Comparison of ENCODE assay signal across 22 mouse cellular contexts in genomic region chr7:130091942-130092341, GRCm38 (mm10).
A peak's percentile ranks its signal among the peaks of the same experiment; 100 is the strongest.
DNase-seq lines count a peak whose midpoint lies in the region; ATAC-seq and TF ChIP-seq lines count a peak whose summit lies in the region.
"Had no signal": no experiment of that assay in that cellular context is flagged by ENCODE, and none has a peak within 500 bp of the region (broad histone marks: within the 10 kb centered on the region; RNA-seq: fewer than 3 reads in every experiment).

No protein-coding gene starts in this region.

- DNase-seq in hindbrain, embryonic 11.5 days (ENCODE audit: low spot score) = peak; percentile 10
- DNase-seq in midbrain, postnatal 0 days (ENCODE audit: low spot score) = peak; percentile 7
- DNase-seq in frontal cortex, postnatal 14 days (ENCODE audit: low spot score in 2 of 2) = no peak
- no peak for DNase-seq in neural tube, embryonic 10.5 days (ENCODE audit: extremely low spot score, low spot score)
- DNase-seq: adrenal gland, adult 2 months; cerebellum, adult 11-12 months; cerebellum, postnatal 14 days; gastrocnemius, postnatal 14 days; heart, adult 11 months; kidney, adult 2 months; left cerebral cortex, postnatal 4 days; lung, embryonic 14.5 days; thymus, postnatal 25 days had no signal

- H3K4me3 ChIP-seq in hindbrain, embryonic 11.5 days (ENCODE audit: low read depth, low read length) = no peak overlapping the region
- H3K4me3 ChIP-seq in hindbrain, embryonic 12.5 days = no peak overlapping the region
- no peak overlapping the region for H3K4me3 ChIP-seq in midbrain, postnatal 0 days (ENCODE audit: low read depth, low read length)
- no peak overlapping the region for H3K4me3 ChIP-seq in midbrain, embryonic 15.5 days
- no peak overlapping the region for H3K4me3 ChIP-seq in forebrain, embryonic 13.5 days
- H3K4me3 ChIP-seq: embryonic facial prominence, embryonic 15.5 days; limb, embryonic 15.5 days; stomach, embryonic 15.5 days had no signal

- no peaks in the 10 kb centered on the region for H3K36me3 ChIP-seq in hindbrain, embryonic 11.5 days (ENCODE audit: control insufficient read depth, insufficient read depth, low read length)
- H3K36me3 ChIP-seq in hindbrain, embryonic 12.5 days = no peaks in the 10 kb centered on the region
- no peaks in the 10 kb centered on the region for H3K36me3 ChIP-seq in midbrain, postnatal 0 days (ENCODE audit: insufficient read depth, low read length)
- H3K36me3 ChIP-seq in midbrain, embryonic 15.5 days (replicated peaks) = no peaks in the 10 kb centered on the region
- H3K36me3 ChIP-seq in forebrain, embryonic 13.5 days (ENCODE audit: poor library complexity, severe bottlenecking) = no peaks in the 10 kb centered on the region
- H3K36me3 ChIP-seq: embryonic facial prominence, embryonic 15.5 days; limb, embryonic 15.5 days; stomach, embryonic 15.5 days had no signal

- H3K9ac ChIP-seq in hindbrain, embryonic 11.5 days (ENCODE audit: low read depth, low read length) = no peak overlapping the region
- no peak overlapping the region for H3K9ac ChIP-seq in hindbrain, embryonic 12.5 days
- H3K9ac ChIP-seq in midbrain, postnatal 0 days (replicated peaks; ENCODE audit: low read length, poor library complexity, severe bottlenecking) = no peak overlapping the region
- no peak overlapping the region for H3K9ac ChIP-seq in midbrain, embryonic 15.5 days
- no peak overlapping the region for H3K9ac ChIP-seq in forebrain, embryonic 13.5 days
- H3K9ac ChIP-seq: embryonic facial prominence, embryonic 15.5 days; hindbrain, embryonic 14.5 days; limb, embryonic 15.5 days; liver, embryonic 14.5 days; lung, embryonic 14.5 days; stomach, embryonic 15.5 days had no signal

- ATAC-seq in hindbrain, embryonic 11.5 days (ENCODE audit: low FRiP score) = no peak
- no peak for ATAC-seq in hindbrain, embryonic 12.5 days (ENCODE audit: low FRiP score)
- no peak for ATAC-seq in midbrain, postnatal 0 days (ENCODE audit: low FRiP score)
- no peak for ATAC-seq in midbrain, embryonic 15.5 days (replicated peaks)
- peak; percentile 63; the same call in 1 of the 2 replicates for ATAC-seq in forebrain, embryonic 13.5 days

- WGBS in hindbrain, embryonic 11.5 days = 39% methylated on average over 3 of the region's 3 CpGs
- WGBS in hindbrain, embryonic 12.5 days = 26% methylated on average over 3 of the region's 3 CpGs
- 26% methylated on average over 3 of the region's 3 CpGs for WGBS in midbrain, postnatal 0 days
- WGBS in midbrain, embryonic 15.5 days = 15% methylated on average over 3 of the region's 3 CpGs
- WGBS in forebrain, embryonic 13.5 days = 5% methylated on average over 3 of the region's 3 CpGs

- TF ChIP-seq CTCF in midbrain, postnatal 0 days (IDR thresholded peaks at IDR 0.05) = no peak

- no peaks in the 10 kb centered on the region for H3K4me1 ChIP-seq in hindbrain, embryonic 11.5 days (replicated peaks; ENCODE audit: control insufficient read depth, insufficient read depth, low read length)
- H3K4me1 ChIP-seq in hindbrain, embryonic 12.5 days = no peaks in the 10 kb centered on the region
- H3K4me1 ChIP-seq in midbrain, postnatal 0 days (ENCODE audit: insufficient read depth, low read length) = no peaks in the 10 kb centered on the region
- no peaks in the 10 kb centered on the region for H3K4me1 ChIP-seq in midbrain, embryonic 15.5 days
- H3K4me1 ChIP-seq in forebrain, embryonic 13.5 days = peaks cover 4% of the 10 kb centered on the region; the same call in 1 of the 2 replicates
- H3K4me1 ChIP-seq: embryonic facial prominence, embryonic 15.5 days; limb, embryonic 15.5 days; stomach, embryonic 15.5 days had no signal

- H3K4me2 ChIP-seq in hindbrain, embryonic 11.5 days (replicated peaks; ENCODE audit: low read depth, low read length) = no peak overlapping the region
- no peak overlapping the region for H3K4me2 ChIP-seq in hindbrain, embryonic 12.5 days (replicated peaks)
- H3K4me2 ChIP-seq in midbrain, postnatal 0 days (ENCODE audit: low read depth, low read length, poor library complexity, severe bottlenecking) = no peak overlapping the region
- H3K4me2 ChIP-seq in midbrain, embryonic 15.5 days = no peak overlapping the region
- H3K4me2 ChIP-seq in forebrain, embryonic 13.5 days = no peak overlapping the region
- H3K4me2 ChIP-seq: embryonic facial prominence, embryonic 15.5 days; heart, embryonic 11.5 days; hindbrain, embryonic 14.5 days; limb, embryonic 15.5 days; lung, embryonic 14.5 days; stomach, embryonic 15.5 days had no signal

- 0 out of 2 replicates have a peak overlapping the region, but pooled peaks have one; percentile 20 for H3K27ac ChIP-seq in hindbrain, embryonic 11.5 days (ENCODE audit: low read depth, low read length)
- no peak overlapping the region for H3K27ac ChIP-seq in hindbrain, embryonic 12.5 days
- no peak overlapping the region for H3K27ac ChIP-seq in midbrain, postnatal 0 days (ENCODE audit: low read depth, low read length)
- no peak overlapping the region for H3K27ac ChIP-seq in midbrain, embryonic 15.5 days
- no peak overlapping the region for H3K27ac ChIP-seq in forebrain, embryonic 13.5 days
- H3K27ac ChIP-seq: embryonic facial prominence, embryonic 15.5 days; hindbrain, embryonic 14.5 days; limb, embryonic 15.5 days; liver, embryonic 14.5 days; stomach, embryonic 15.5 days had no signal

- H3K27me3 ChIP-seq in hindbrain, embryonic 11.5 days (ENCODE audit: control insufficient read depth, insufficient read depth, low read length) = no peaks in the 10 kb centered on the region
- no peaks in the 10 kb centered on the region for H3K27me3 ChIP-seq in hindbrain, embryonic 12.5 days
- H3K27me3 ChIP-seq in midbrain, postnatal 0 days (ENCODE audit: insufficient read depth, low read length) = no peaks in the 10 kb centered on the region
- no peaks in the 10 kb centered on the region for H3K27me3 ChIP-seq in midbrain, embryonic 15.5 days (replicated peaks)
- H3K27me3 ChIP-seq in forebrain, embryonic 13.5 days = no peaks in the 10 kb centered on the region
- H3K27me3 ChIP-seq: embryonic facial prominence, embryonic 15.5 days; limb, embryonic 15.5 days; stomach, embryonic 15.5 days had no signal

- H3K9me3 ChIP-seq in hindbrain, embryonic 11.5 days (ENCODE audit: control insufficient read depth, low read length) = no peaks in the 10 kb centered on the region
- H3K9me3 ChIP-seq in hindbrain, embryonic 12.5 days (replicated peaks) = no peaks in the 10 kb centered on the region
- no peaks in the 10 kb centered on the region for H3K9me3 ChIP-seq in midbrain, postnatal 0 days (ENCODE audit: low read length)
- no peaks in the 10 kb centered on the region for H3K9me3 ChIP-seq in midbrain, embryonic 15.5 days
- no peaks in the 10 kb centered on the region for H3K9me3 ChIP-seq in forebrain, embryonic 13.5 days (replicated peaks)
- H3K9me3 ChIP-seq: embryonic facial prominence, embryonic 15.5 days; limb, embryonic 15.5 days; stomach, embryonic 15.5 days had no signal

Comparison
In these comparisons a context has a peak if more than half of its experiments do, and no peak if none do; other contexts are left out.
1. DNase-seq: peak in hindbrain, embryonic 11.5 days (single experiment) and midbrain, postnatal 0 days (single experiment); none in frontal cortex, postnatal 14 days (0 of 2) and neural tube, embryonic 10.5 days (single experiment).